Mouse (Mus musculus): Measurements from ENCODE around the gene Olfr512. TPM values are rescaled to one million over a fixed set of nuclear protein-coding genes. Genes with fewer than 3 reads are reported as not detected.

Gene Olfr512
- not detected in 2 replicates for polyA plus RNA-seq (2015; fragmentation: Nextera tagmentation; extraction: Ambion mirVana)

- Histone ChIP-seq H3K27me3 (replicated peaks) (no peaks in the 10 kb centered on the region), H3K36me3 (no peaks in the 10 kb centered on the region), H3K4me1 (no peaks in the 10 kb centered on the region), H3K9ac (replicated peaks) (no peak within 1 kb of the TSS), H3K27ac (replicated peaks) (no peak within 1 kb of the TSS), H3K9me3 (replicated peaks) (no peaks in the 10 kb centered on the region), H3K4me2 (no peak within 1 kb of the TSS), H3K4me3 (replicated peaks) (no peak within 1 kb of the TSS)
- no peak for ATAC-seq (ENCODE audit: low FRiP score)
Observed at GRCm38 (mm10) chr7:108713020-108713419, at the start of gene Olfr512. TSS of gene Olfr512 (plus strand) at chr7:108713320.

- H3K9ac ChIP-seq (replicated peaks) = no peak within 1 kb of the TSS
- H3K9me3 ChIP-seq (replicated peaks) = no peaks in the 10 kb centered on the region
- no peaks in the 10 kb centered on the region for H3K27me3 ChIP-seq (replicated peaks)
- H3K4me1 ChIP-seq = no peaks in the 10 kb centered on the region
- no peak within 1 kb of the TSS for H3K4me3 ChIP-seq (replicated peaks)
- H3K27ac ChIP-seq (replicated peaks) = no peak within 1 kb of the TSS
- WGBS = 93% methylated on average over 1 of the region's 1 CpGs
- no peak for ATAC-seq (ENCODE audit: low FRiP score)
- no peaks in the 10 kb centered on the region for H3K36me3 ChIP-seq
- no peak within 1 kb of the TSS for H3K4me2 ChIP-seq
Observed at GRCm38 (mm10) chr7:108666118-108666517, 47.0 kb upstream of the Olfr512 start, which contains the start of gene Olfr510. TSS of gene Olfr510 (plus strand) at chr7:108666418.

- Histone ChIP-seq H3K36me3 (no peaks in the 10 kb centered on the region), H3K4me3 (replicated peaks) (no peak overlapping the region), H3K4me1 (no peaks in the 10 kb centered on the region), H3K27me3 (replicated peaks) (no peaks in the 10 kb centered on the region), H3K9ac (replicated peaks) (no peak overlapping the region), H3K27ac (replicated peaks) (no peak overlapping the region), H3K9me3 (replicated peaks) (no peaks in the 10 kb centered on the region), H3K4me2 (no peak overlapping the region)
- 73% methylated on average over 1 of the region's 1 CpGs for WGBS
- no peak for ATAC-seq (ENCODE audit: low FRiP score)
Observed at GRCm38 (mm10) chr7:108671058-108671457, 42.1 kb upstream of the Olfr512 start.

- no peak overlapping the region for H3K4me3 ChIP-seq (replicated peaks)
- WGBS = 86% methylated on average over 4 of the region's 4 CpGs
Observed at GRCm38 (mm10) chr7:108678886-108679285, 34.2 kb upstream of the Olfr512 start.

GRCm38 (mm10) chr7:108750673-108751072, 37.6 kb downstream of the Olfr512 start, which contains the start of gene Olfr513:
TSS of gene Olfr513 (plus strand) at chr7:108750973.
- H3K27me3 ChIP-seq (replicated peaks) = no peaks in the 10 kb centered on the region
- H3K9ac ChIP-seq (replicated peaks) = no peak within 1 kb of the TSS
- H3K4me1 ChIP-seq = no peaks in the 10 kb centered on the region
- no peak within 1 kb of the TSS for H3K4me2 ChIP-seq
- no peak within 1 kb of the TSS for H3K27ac ChIP-seq (replicated peaks)
- H3K9me3 ChIP-seq (replicated peaks) = no peaks in the 10 kb centered on the region
- WGBS = 67% methylated on average over 1 of the region's 1 CpGs
- no peak within 1 kb of the TSS for H3K4me3 ChIP-seq (replicated peaks)
- no peaks in the 10 kb centered on the region for H3K36me3 ChIP-seq
- no peak for ATAC-seq (ENCODE audit: low FRiP score)

More at GRCm38 (mm10) chr7:108678886-108679285, 34.2 kb upstream of the Olfr512 start:
- no peak overlapping the region for H3K27ac ChIP-seq (replicated peaks)
- no peak overlapping the region for H3K4me2 ChIP-seq
- H3K9me3 ChIP-seq (replicated peaks) = no peaks in the 10 kb centered on the region
- no peaks in the 10 kb centered on the region for H3K27me3 ChIP-seq (replicated peaks)
- H3K9ac ChIP-seq (replicated peaks) = no peak overlapping the region
- no peaks in the 10 kb centered on the region for H3K4me1 ChIP-seq
- no peaks in the 10 kb centered on the region for H3K36me3 ChIP-seq
- no peak for ATAC-seq (ENCODE audit: low FRiP score)

GRCm38 (mm10) chr7:108760411-108760810, 47.3 kb downstream of the Olfr512 start:
- Histone ChIP-seq H3K36me3 (no peaks in the 10 kb centered on the region), H3K27me3 (replicated peaks) (no peaks in the 10 kb centered on the region), H3K27ac (replicated peaks) (no peak overlapping the region), H3K9me3 (replicated peaks) (no peaks in the 10 kb centered on the region), H3K9ac (replicated peaks) (no peak overlapping the region), H3K4me1 (no peaks in the 10 kb centered on the region), H3K4me3 (replicated peaks) (no peak overlapping the region), H3K4me2 (no peak overlapping the region)
- ATAC-seq (ENCODE audit: low FRiP score) = no peak
- WGBS = 24% methylated on average over 3 of the region's 3 CpGs

Other genes with a start within 250 kb of the Olfr512 start
- gene Olfr498, start 248.0 kb upstream of the Olfr512 start, polyA plus RNA-seq (2015; fragmentation: Nextera tagmentation; extraction: Ambion mirVana) = not detected in 2 replicates
- gene Olfr502, start 188.3 kb upstream of the Olfr512 start, polyA plus RNA-seq (2015; fragmentation: Nextera tagmentation; extraction: Ambion mirVana) = not detected in 2 replicates
- not detected in 2 replicates for gene Olfr503, start 168.8 kb upstream of the Olfr512 start, polyA plus RNA-seq (2015; fragmentation: Nextera tagmentation; extraction: Ambion mirVana)
- not detected in 2 replicates for gene Olfr504, start 147.5 kb upstream of the Olfr512 start, polyA plus RNA-seq (2015; fragmentation: Nextera tagmentation; extraction: Ambion mirVana)
- not detected in 2 replicates for gene Olfr506, start 102.5 kb upstream of the Olfr512 start, polyA plus RNA-seq (2015; fragmentation: Nextera tagmentation; extraction: Ambion mirVana)
- not detected in 2 replicates for gene Olfr507, start 91.5 kb upstream of the Olfr512 start, polyA plus RNA-seq (2015; fragmentation: Nextera tagmentation; extraction: Ambion mirVana)
- not detected in 2 replicates for gene Olfr508, start 83.3 kb upstream of the Olfr512 start, polyA plus RNA-seq (2015; fragmentation: Nextera tagmentation; extraction: Ambion mirVana)
- gene Olfr509, start 61.4 kb upstream of the Olfr512 start, polyA plus RNA-seq (2015; fragmentation: Nextera tagmentation; extraction: Ambion mirVana) = 0.06 TPM in 1 of 2 replicates, not detected in the other
- not detected in 2 replicates for gene Olfr510, start 46.9 kb upstream of the Olfr512 start, polyA plus RNA-seq (2015; fragmentation: Nextera tagmentation; extraction: Ambion mirVana)
- not detected in 2 replicates for gene Olfr513, start 37.7 kb downstream of the Olfr512 start, polyA plus RNA-seq (2015; fragmentation: Nextera tagmentation; extraction: Ambion mirVana)
- gene Olfr514, start 112.7 kb downstream of the Olfr512 start, polyA plus RNA-seq (2015; fragmentation: Nextera tagmentation; extraction: Ambion mirVana) = not detected in 2 replicates
- gene Olfr516, start 137.2 kb downstream of the Olfr512 start, polyA plus RNA-seq (2015; fragmentation: Nextera tagmentation; extraction: Ambion mirVana) = not detected in 2 replicates
- gene Olfr517, start 159.1 kb downstream of the Olfr512 start, polyA plus RNA-seq (2015; fragmentation: Nextera tagmentation; extraction: Ambion mirVana) = not detected in 2 replicates
- gene Olfr518, start 171.7 kb downstream of the Olfr512 start, polyA plus RNA-seq (2015; fragmentation: Nextera tagmentation; extraction: Ambion mirVana) = not detected in 2 replicates
- not detected in 2 replicates for gene Olfr519, start 181.1 kb downstream of the Olfr512 start, polyA plus RNA-seq (2015; fragmentation: Nextera tagmentation; extraction: Ambion mirVana)
- gene Nlrp10, start 216.9 kb downstream of the Olfr512 start, polyA plus RNA-seq (2015; fragmentation: Nextera tagmentation; extraction: Ambion mirVana) = 0.04 TPM in 1 of 2 replicates, not detected in the other
- 70.0 and 75.9 TPM in 2 replicates for gene Eif3f, start 221.1 kb downstream of the Olfr512 start, polyA plus RNA-seq (2015; fragmentation: Nextera tagmentation; extraction: Ambion mirVana)
- gene Tub, start 237.0 kb downstream of the Olfr512 start, polyA plus RNA-seq (2015; fragmentation: Nextera tagmentation; extraction: Ambion mirVana) = 29.8 and 37.6 TPM in 2 replicates